Mouse (Mus musculus) intestine, embryonic 14.5 days (tissue): Measurements from ENCODE around the gene Ralgps1. TPM values are rescaled to one million over a fixed set of nuclear protein-coding genes. Genes with fewer than 3 reads are reported as not detected.

Experiments
- ATAC-seq: fragments of 200-750 bp; cut with Nextera tagmentation; replicated peaks from 2 replicates; pipeline ENCODE4 v1.8.0; 2017; ENCODE audit warnings: low read depth, moderate number of reproducible peaks, moderate TSS enrichment, moderate library complexity; ENCODE audit not compliant: low FRiP score, low TSS enrichment
- DNase-seq: peaks from one replicate; pipeline ENCODE4 v3.0.0-alpha.2; 2018; ENCODE audit warnings: low spot score
- H3K27ac ChIP-seq: fragments of 300-500 bp; sonication (generic); 2 replicates; pipeline ENCODE4 v1.5.1; 2014; ENCODE audit warnings: low read depth, mild to moderate bottlenecking, control low read depth
- H3K27me3 ChIP-seq: fragments of 300-500 bp; sonication (generic); replicated peaks from 2 replicates; pipeline ENCODE4 v1.6.1; 2014; ENCODE audit warnings: low read length, control low read depth; ENCODE audit not compliant: control insufficient read depth, insufficient read depth
- H3K36me3 ChIP-seq: fragments of 300-500 bp; sonication (generic); 2 replicates; pipeline ENCODE4 v1.6.1; 2014; ENCODE audit warnings: low read length, control low read depth; ENCODE audit not compliant: control insufficient read depth, insufficient read depth
- H3K4me1 ChIP-seq: fragments of 300-500 bp; sonication (generic); replicated peaks from 2 replicates; pipeline ENCODE4 v1.6.1; 2014; ENCODE audit warnings: low read length, control low read depth, mixed read lengths; ENCODE audit not compliant: control insufficient read depth, insufficient read depth
- H3K4me2 ChIP-seq: fragments of 300-500 bp; sonication (generic); 2 replicates; pipeline ENCODE4 v1.6.1; 2014; ENCODE audit warnings: low read length
- H3K4me3 ChIP-seq: fragments of 300-500 bp; sonication (generic); 2 replicates; pipeline ENCODE4 v1.5.1; 2014; ENCODE audit warnings: low read depth, low read length, control low read depth, mixed read lengths
- H3K9ac ChIP-seq: fragments of 300-500 bp; sonication (generic); 2 replicates; pipeline ENCODE4 v1.6.1; 2014; ENCODE audit warnings: mild to moderate bottlenecking, low read length
- H3K9me3 ChIP-seq: fragments of 300-500 bp; sonication (generic); 2 replicates; pipeline ENCODE4 v1.6.1; 2016; ENCODE audit warnings: low read length, control low read depth; ENCODE audit not compliant: control insufficient read depth
- WGBS: fragments of 180-500 bp; shearing (Covaris S2); extraction: QIAGEN DNeasy Blood & Tissue Kit; methylation state at CpG from one replicate; pipeline ENCODE4 v1.1.7; 2014; 5-methylcytosine and 5-hydroxymethylcytosine counted together
- polyA plus RNA-seq: library from polyadenylated mRNA; unstranded; fragments of >200 nt; fragmentation: Nextera tagmentation; extraction: Ambion mirVana; gene quantifications from 2 replicates; pipeline ENCODE4 v1.2.1, GENCODE M21; 2014

Gene Ralgps1
- polyA plus RNA-seq, 1 experiment from 2014 or later = 7.3 TPM

GRCm38 (mm10) chr2:33203284-33203683 lies 168.0 kb downstream of the Ralgps1 start:
- H3K4me1 ChIP-seq = peaks cover 25% of the 10 kb centered on the region

GRCm38 (mm10) chr2:33200368-33201068 lies 170.8 kb downstream of the Ralgps1 start:
- DNase-seq (no peak), ATAC-seq (no peak)
- 60% methylated on average over 14 of the region's 14 CpGs for WGBS
- Histone ChIP-seq H3K9me3 (no peaks in the 10 kb centered on the region), H3K27me3 (no peaks in the 10 kb centered on the region), H3K4me3 (no peak overlapping the region), H3K9ac (no peak overlapping the region), H3K36me3 (no peaks in the 10 kb centered on the region), H3K27ac (no peak overlapping the region), H3K4me2 (no peak overlapping the region), H3K4me1 (peaks cover 6% of the 10 kb centered on the region)

More at GRCm38 (mm10) chr2:33203284-33203683, 168.0 kb downstream of the Ralgps1 start:
- H3K4me3 ChIP-seq = no peak overlapping the region
- DNase-seq (no peak), ATAC-seq (no peak)
- H3K9ac ChIP-seq = no peak overlapping the region
- no peaks in the 10 kb centered on the region for H3K36me3 ChIP-seq
- WGBS = 34% methylated on average over 6 of the region's 6 CpGs
- H3K9me3 ChIP-seq = no peaks in the 10 kb centered on the region
- H3K4me2 ChIP-seq = no peak overlapping the region
- no peaks in the 10 kb centered on the region for H3K27me3 ChIP-seq
- H3K27ac ChIP-seq = no peak overlapping the region

- H3K4me1 ChIP-seq = 0 out of 2 replicates have a peak, but pooled peaks cover 2% of the 10 kb centered on the region
- no peak for ATAC-seq
- H3K9ac ChIP-seq = no peak overlapping the region
- 83% methylated on average over 3 of the region's 3 CpGs for WGBS
- no peak for DNase-seq
- no peak overlapping the region for H3K4me3 ChIP-seq
- no peaks in the 10 kb centered on the region for H3K27me3 ChIP-seq
- no peaks in the 10 kb centered on the region for H3K9me3 ChIP-seq
- H3K27ac ChIP-seq = no peak overlapping the region
- H3K36me3 ChIP-seq = no peaks in the 10 kb centered on the region
- H3K4me2 ChIP-seq = no peak overlapping the region
These were observed 181.3 kb downstream of the Ralgps1 start for GRCm38 (mm10) chr2:33189976-33190375.

DNA sequence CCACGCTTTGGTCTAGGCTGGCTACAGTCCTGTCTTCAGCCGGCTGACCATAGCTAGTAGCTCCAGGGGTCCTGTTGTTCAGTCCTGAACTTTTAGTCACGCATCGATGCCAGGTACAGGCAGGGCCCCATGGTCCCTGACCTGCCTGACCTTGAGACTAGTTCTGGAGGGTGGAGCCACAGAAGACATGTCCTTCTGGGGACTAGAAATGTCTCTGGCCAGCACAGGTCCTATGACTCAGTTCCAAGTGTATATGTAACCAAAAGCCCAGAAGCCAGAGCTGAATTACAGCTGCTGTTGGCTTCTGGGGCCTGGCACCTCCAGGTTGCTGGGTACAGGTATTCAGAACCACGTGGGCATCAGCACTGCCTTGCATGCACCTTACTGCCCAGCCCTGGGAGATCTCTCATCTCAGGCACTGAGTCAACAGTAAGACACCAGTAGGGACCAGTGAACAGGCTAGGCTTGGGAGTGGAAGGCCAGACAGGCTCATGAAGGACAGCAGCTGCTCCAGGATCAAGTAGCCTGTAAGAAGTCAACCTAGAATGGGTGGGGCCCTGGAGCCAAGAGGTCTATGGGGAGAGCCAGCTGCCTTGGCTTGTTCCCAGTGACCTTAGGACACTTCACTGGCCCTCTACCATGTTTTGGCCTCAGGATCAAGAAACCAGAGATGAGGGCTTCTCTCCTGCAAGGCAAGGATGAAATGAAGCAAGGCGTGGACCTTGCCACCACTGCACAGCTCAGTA lies 182.2 kb downstream of the Ralgps1 start:
- no peak for ATAC-seq
- H3K27ac ChIP-seq = no peak overlapping the region
- WGBS = 91% methylated on average over 6 of the region's 6 CpGs

GRCm38 (mm10) chr2:33187874-33188273 lies 183.4 kb downstream of the Ralgps1 start:
- Histone ChIP-seq H3K27me3 (no peaks in the 10 kb centered on the region), H3K9me3 (no peaks in the 10 kb centered on the region), H3K9ac (no peak overlapping the region), H3K36me3 (no peaks in the 10 kb centered on the region), H3K27ac (no peak overlapping the region), H3K4me1 (no peaks in the 10 kb centered on the region), H3K4me3 (no peak overlapping the region), H3K4me2 (no peak overlapping the region)
- WGBS = 87% methylated on average over 2 of the region's 2 CpGs
- DNase-seq (no peak), ATAC-seq (no peak)

More for the DNA sequence above, 182.2 kb downstream of the Ralgps1 start:
- Histone ChIP-seq H3K9ac (no peak overlapping the region), H3K4me2 (no peak overlapping the region), H3K36me3 (no peaks in the 10 kb centered on the region), H3K4me1 (no peaks in the 10 kb centered on the region), H3K27me3 (no peaks in the 10 kb centered on the region), H3K4me3 (no peak overlapping the region), H3K9me3 (no peaks in the 10 kb centered on the region)
- no peak for DNase-seq

GRCm38 (mm10) chr2:33186505-33186904 lies 184.8 kb downstream of the Ralgps1 start:
- Histone ChIP-seq H3K27me3 (no peaks in the 10 kb centered on the region), H3K4me3 (no peak overlapping the region), H3K4me2 (no peak overlapping the region), H3K4me1 (no peaks in the 10 kb centered on the region), H3K27ac (no peak overlapping the region), H3K9me3 (no peaks in the 10 kb centered on the region), H3K36me3 (no peaks in the 10 kb centered on the region), H3K9ac (no peak overlapping the region)
- 68% methylated on average over 7 of the region's 7 CpGs for WGBS
- DNase-seq (no peak), ATAC-seq (no peak)

- no peak for ATAC-seq
- Histone ChIP-seq H3K9me3 (no peaks in the 10 kb centered on the region), H3K4me2 (no peak overlapping the region), H3K27ac (no peak overlapping the region), H3K36me3 (no peaks in the 10 kb centered on the region), H3K4me3 (no peak overlapping the region), H3K4me1 (peaks cover 5% of the 10 kb centered on the region; the same call in 1 of the 2 replicates), H3K9ac (no peak overlapping the region), H3K27me3 (no peaks in the 10 kb centered on the region)
- no peak for DNase-seq
- WGBS = 76% methylated on average over 7 of the region's 7 CpGs
These were observed 186.0 kb downstream of the Ralgps1 start for GRCm38 (mm10) chr2:33185258-33185657.

DNA sequence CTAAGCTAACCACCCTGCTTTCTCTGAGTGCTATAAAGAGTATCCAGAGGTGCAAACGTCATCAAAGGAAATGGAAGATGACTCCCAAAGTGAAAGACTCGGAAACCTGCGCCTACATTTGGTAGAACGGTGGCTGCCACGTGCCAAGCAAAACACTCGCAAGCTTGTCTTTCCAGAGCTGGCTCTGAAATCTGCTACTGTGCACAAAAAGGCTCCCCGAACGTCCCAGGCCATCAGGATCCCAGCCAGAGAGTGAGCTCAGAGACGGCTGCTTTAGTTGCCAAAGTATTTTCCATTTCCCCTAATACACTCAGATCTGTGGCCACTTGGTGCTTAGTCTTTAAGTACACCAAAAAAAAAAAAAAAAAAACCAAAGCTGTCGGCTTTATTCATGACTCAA lies 186.6 kb downstream of the Ralgps1 start:
- DNase-seq = no peak
- Histone ChIP-seq H3K27ac (no peak overlapping the region), H3K9me3 (no peaks in the 10 kb centered on the region), H3K9ac (no peak overlapping the region), H3K36me3 (no peaks in the 10 kb centered on the region), H3K4me3 (no peak overlapping the region), H3K4me1 (peaks cover 11% of the 10 kb centered on the region), H3K4me2 (no peak overlapping the region), H3K27me3 (no peaks in the 10 kb centered on the region)
- WGBS = 80% methylated on average over 10 of the region's 10 CpGs
- ATAC-seq = no peak
